Mouse (Mus musculus) liver, adult 2 months (tissue): ENCODE data around the gene Gab2. TPM values are rescaled to one million over a fixed set of nuclear protein-coding genes. Genes with fewer than 3 reads are reported as not detected.

Source experiments
- DNase-seq: peaks from one replicate; pipeline ENCODE4 v3.0.0-alpha.2; 2011; ENCODE audit warnings: low read depth, low spot score; ENCODE audit errors: extremely low read depth
- H3K27ac ChIP-seq: fragments of 200-500 bp; replicated peaks from 2 replicates; pipeline ENCODE4 v1.5.1; 2012; ENCODE audit warnings: low read depth, mild to moderate bottlenecking, control low read depth, inconsistent platforms, low read length; ENCODE audit not compliant: insufficient read depth
- H3K27me3 ChIP-seq: fragments of 200-500 bp; 2 replicates; pipeline ENCODE4 v1.6.1; 2012; ENCODE audit warnings: mild to moderate bottlenecking, moderate library complexity, low read length, inconsistent platforms; ENCODE audit not compliant: control insufficient read depth, insufficient read depth
- H3K36me3 ChIP-seq: fragments of 200-500 bp; 2 replicates; pipeline ENCODE4 v1.6.1; 2012; ENCODE audit warnings: low read length, inconsistent platforms; ENCODE audit not compliant: control insufficient read depth, insufficient read depth
- H3K4me1 ChIP-seq: fragments of 200-500 bp; 2 replicates; pipeline ENCODE4 v1.6.1; 2011; ENCODE audit warnings: low read length; ENCODE audit not compliant: control insufficient read depth, insufficient read depth
- H3K4me3 ChIP-seq: fragments of 200-500 bp; 2 replicates; pipeline ENCODE4 v1.5.1; 2011; ENCODE audit warnings: low read depth, mild to moderate bottlenecking, control low read depth, low read length, moderate library complexity; ENCODE audit not compliant: insufficient read depth
- H3K79me2 ChIP-seq: fragments of 200-500 bp; 2 replicates; pipeline ENCODE4 v1.6.1; 2012; ENCODE audit warnings: inconsistent platforms, mild to moderate bottlenecking, low read length, moderate library complexity; ENCODE audit not compliant: control insufficient read depth, insufficient read depth
- H3K9ac ChIP-seq: fragments of 200-500 bp; 2 replicates; pipeline ENCODE4 v1.6.1; 2012; ENCODE audit warnings: low read depth, mild to moderate bottlenecking, control low read depth, inconsistent platforms, low read length
- CTCF ChIP-seq: fragments of 200-500 bp; IDR thresholded peaks from 2 replicates; pipeline ENCODE4 v1.5.1; 2011; ENCODE audit warnings: low read depth, low read length, control low read depth
- POLR2A ChIP-seq: fragments of 200-500 bp; IDR thresholded peaks from 2 replicates; pipeline ENCODE4 v1.6.1; 2011; ENCODE audit warnings: low read length, control low read depth; ENCODE audit not compliant: insufficient read depth; ENCODE audit errors: extremely low read depth
- WGBS: fragments of 180-500 bp; shearing (Covaris S2); methylation state at CpG from one replicate; pipeline ENCODE4 v1.1.7; 2018; 5-methylcytosine and 5-hydroxymethylcytosine counted together
- polyA plus RNA-seq: library from polyadenylated mRNA; depleted of rRNA; stranded (reverse); fragments of >200 nt; gene quantifications from 2 replicates; pipeline ENCODE4 v1.2.3, GENCODE M21; 2012
- total RNA-seq: library from RNA; depleted of rRNA; stranded (reverse); fragments of >200 nt; gene quantifications from 2 replicates; pipeline ENCODE4 v1.2.3, GENCODE M21; 2014

Gene Gab2
- total and polyA plus RNA-seq, 2 experiments = 1.0 TPM

- Histone ChIP-seq H3K27me3 (no peaks in the 10 kb centered on the region), H3K27ac (no peak overlapping the region), H3K4me3 (no peak overlapping the region), H3K9ac (no peak overlapping the region), H3K4me1 (no peaks in the 10 kb centered on the region), H3K36me3 (no peaks in the 10 kb centered on the region), H3K79me2 (no peaks in the 10 kb centered on the region)
- DNase-seq = no peak
- WGBS = 84% methylated on average over 7 of the region's 7 CpGs
- TF ChIP-seq CTCF (no peak), POLR2A (no peak)
Observed at GRCm38 (mm10) chr7:97313364-97313995, 232.1 kb downstream of the Gab2 start.

GRCm38 (mm10) chr7:97314646-97315045, 233.3 kb downstream of the Gab2 start:
- Histone ChIP-seq H3K79me2 (no peaks in the 10 kb centered on the region), H3K27me3 (no peaks in the 10 kb centered on the region), H3K4me3 (no peak overlapping the region), H3K27ac (no peak overlapping the region), H3K36me3 (no peaks in the 10 kb centered on the region), H3K9ac (no peak overlapping the region), H3K4me1 (no peaks in the 10 kb centered on the region)
- 84% methylated on average over 5 of the region's 5 CpGs for WGBS
- DNase-seq = no peak
- no peak for TF ChIP-seq CTCF
- no peak for TF ChIP-seq POLR2A

GRCm38 (mm10) chr7:97315656-97316055, 234.3 kb downstream of the Gab2 start:
- WGBS = 86% methylated on average over 6 of the region's 6 CpGs
- H3K27me3 ChIP-seq = no peaks in the 10 kb centered on the region
- TF ChIP-seq CTCF = no peak
- no peak for TF ChIP-seq POLR2A
- H3K79me2 ChIP-seq = no peaks in the 10 kb centered on the region
- H3K9ac ChIP-seq = no peak overlapping the region
- H3K36me3 ChIP-seq = no peaks in the 10 kb centered on the region
- no peaks in the 10 kb centered on the region for H3K4me1 ChIP-seq
- H3K27ac ChIP-seq = no peak overlapping the region
- no peak for DNase-seq
- no peak overlapping the region for H3K4me3 ChIP-seq

GRCm38 (mm10) chr7:97317706-97318105, 236.3 kb downstream of the Gab2 start:
- Histone ChIP-seq H3K27ac (no peak overlapping the region), H3K27me3 (no peaks in the 10 kb centered on the region), H3K4me3 (no peak overlapping the region), H3K9ac (no peak overlapping the region), H3K79me2 (no peaks in the 10 kb centered on the region), H3K36me3 (no peaks in the 10 kb centered on the region), H3K4me1 (no peaks in the 10 kb centered on the region)
- WGBS = 81% methylated on average over 3 of the region's 3 CpGs
- no peak for TF ChIP-seq POLR2A
- no peak for TF ChIP-seq CTCF
- no peak for DNase-seq

- no peak for DNase-seq
- Histone ChIP-seq H3K27me3 (no peaks in the 10 kb centered on the region; the same call in 1 of the 2 replicates), H3K9ac (no peak overlapping the region), H3K27ac (no peak overlapping the region), H3K36me3 (no peaks in the 10 kb centered on the region), H3K4me1 (no peaks in the 10 kb centered on the region), H3K4me3 (no peak overlapping the region), H3K79me2 (no peaks in the 10 kb centered on the region)
- TF ChIP-seq POLR2A = no peak
- TF ChIP-seq CTCF = no peak
- WGBS = 87% methylated on average over 8 of the region's 8 CpGs
Observed at GRCm38 (mm10) chr7:97324342-97324741, 243.0 kb downstream of the Gab2 start.

- H3K4me3 ChIP-seq = no peak overlapping the region
- no peak overlapping the region for H3K9ac ChIP-seq
- TF ChIP-seq POLR2A = no peak
- no peak for TF ChIP-seq CTCF
- no peaks in the 10 kb centered on the region for H3K4me1 ChIP-seq
- 31% methylated on average over 96 of the region's 96 CpGs for WGBS
- no peaks in the 10 kb centered on the region; the same call in 1 of the 2 replicates for H3K27me3 ChIP-seq
- H3K27ac ChIP-seq = no peak overlapping the region
- no peaks in the 10 kb centered on the region for H3K36me3 ChIP-seq
- DNase-seq = no peak
- no peaks in the 10 kb centered on the region for H3K79me2 ChIP-seq
Observed at GRCm38 (mm10) chr7:97325156-97325985, 244.0 kb downstream of the Gab2 start.
